Mouse (Mus musculus) neural tube, embryonic 11.5 days (tissue): ENCODE data around the gene Gm28035. TPM values are rescaled to one million over a fixed set of nuclear protein-coding genes. Genes with fewer than 3 reads are reported as not detected.

Experiments
- ATAC-seq: fragments of 200-750 bp; cut with Nextera tagmentation; 2 replicates; pipeline ENCODE4 v1.8.0; 2017; ENCODE audit warnings: moderate number of reproducible peaks, mild to moderate bottlenecking, moderate TSS enrichment, moderate library complexity; ENCODE audit not compliant: insufficient read depth, low FRiP score, low TSS enrichment
- DNase-seq: peaks from one replicate; pipeline ENCODE4 v3.0.0-alpha.2; 2015; ENCODE audit warnings: low spot score
- H3K27ac ChIP-seq: fragments of 300-500 bp; sonication (generic); 2 replicates; pipeline ENCODE4 v1.5.1; 2014; ENCODE audit warnings: low read depth, mild to moderate bottlenecking, low read length
- H3K27me3 ChIP-seq: fragments of 300-500 bp; sonication (generic); 2 replicates; pipeline ENCODE4 v1.6.1; 2014; ENCODE audit warnings: mild to moderate bottlenecking, low read length, mixed read lengths; ENCODE audit not compliant: control insufficient read depth, insufficient read depth
- H3K36me3 ChIP-seq: fragments of 300-500 bp; sonication (generic); 2 replicates; pipeline ENCODE4 v1.6.1; 2014; ENCODE audit warnings: mild to moderate bottlenecking, low read length, moderate library complexity, mixed read lengths; ENCODE audit not compliant: control insufficient read depth, insufficient read depth
- H3K4me1 ChIP-seq: fragments of 300-500 bp; sonication (generic); 2 replicates; pipeline ENCODE4 v1.6.1; 2014; ENCODE audit warnings: low read length, mixed read lengths; ENCODE audit not compliant: control insufficient read depth, insufficient read depth
- H3K4me2 ChIP-seq: fragments of 300-500 bp; sonication (generic); 2 replicates; pipeline ENCODE4 v1.6.1; 2014; ENCODE audit warnings: low read depth, mild to moderate bottlenecking, moderate library complexity
- H3K4me3 ChIP-seq: fragments of 300-500 bp; sonication (generic); 2 replicates; pipeline ENCODE4 v1.5.1; 2014; ENCODE audit warnings: low read depth, low read length
- H3K9ac ChIP-seq: fragments of 300-500 bp; sonication (generic); 2 replicates; pipeline ENCODE4 v1.6.1; 2014; ENCODE audit warnings: mild to moderate bottlenecking, low read length
- H3K9me3 ChIP-seq: fragments of 300-500 bp; sonication (generic); 2 replicates; pipeline ENCODE4 v1.6.1; 2016; ENCODE audit warnings: low read length; ENCODE audit not compliant: control insufficient read depth
- WGBS: fragments of 180-500 bp; shearing (Covaris S2); extraction: QIAGEN DNeasy Blood & Tissue Kit; methylation state at CpG from one replicate; pipeline ENCODE4 v1.1.7; 2014; 5-methylcytosine and 5-hydroxymethylcytosine counted together
- polyA plus RNA-seq: library from polyadenylated mRNA; unstranded; fragments of >200 nt; fragmentation: Nextera tagmentation; extraction: Ambion mirVana; gene quantifications from 2 replicates; pipeline ENCODE4 v1.2.1, GENCODE M21; 2014

The Gm28035 gene
- polyA plus RNA-seq, 1 experiment from 2014 or later, result 0.17 TPM

GRCm38 (mm10) chr2:30255631-30256395, 15.4 kb downstream of the Gm28035 start:
- Histone ChIP-seq H3K4me1 (no peaks in the 10 kb centered on the region), H3K4me2 (no peak overlapping the region), H3K9ac (no peak overlapping the region), H3K36me3 (peaks cover 28% of the 10 kb centered on the region), H3K9me3 (no peaks in the 10 kb centered on the region), H3K27ac (no peak overlapping the region), H3K27me3 (no peaks in the 10 kb centered on the region), H3K4me3 (no peak overlapping the region)
- ATAC-seq (no peak), DNase-seq (no peak)
- WGBS, result 96% methylated on average over 42 of the region's 42 CpGs

GRCm38 (mm10) chr2:30256616-30257350, 16.4 kb downstream of the Gm28035 start:
- no peak for ATAC-seq
- no peak for DNase-seq
- H3K4me2 ChIP-seq, result no peak overlapping the region
- WGBS, result 95% methylated on average over 30 of the region's 30 CpGs
- H3K4me1 ChIP-seq, result no peaks in the 10 kb centered on the region
- no peak overlapping the region for H3K27ac ChIP-seq
- H3K9ac ChIP-seq, result no peak overlapping the region
- no peaks in the 10 kb centered on the region for H3K27me3 ChIP-seq
- H3K36me3 ChIP-seq, result peaks cover 28% of the 10 kb centered on the region
- H3K4me3 ChIP-seq, result no peak overlapping the region
- H3K9me3 ChIP-seq, result no peaks in the 10 kb centered on the region

GRCm38 (mm10) chr2:30257699-30258460, 17.5 kb downstream of the Gm28035 start:
- peaks cover 30% of the 10 kb centered on the region for H3K36me3 ChIP-seq
- ATAC-seq (no peak), DNase-seq (no peak)
- 95% methylated on average over 7 of the region's 7 CpGs for WGBS
- no peaks in the 10 kb centered on the region for H3K9me3 ChIP-seq
- H3K4me3 ChIP-seq, result no peak overlapping the region
- H3K27ac ChIP-seq, result no peak overlapping the region
- H3K4me1 ChIP-seq, result no peaks in the 10 kb centered on the region
- no peaks in the 10 kb centered on the region for H3K27me3 ChIP-seq
- H3K9ac ChIP-seq, result no peak overlapping the region
- no peak overlapping the region for H3K4me2 ChIP-seq

GRCm38 (mm10) chr2:30258600-30258999, 18.2 kb downstream of the Gm28035 start:
- ATAC-seq (no peak), DNase-seq (no peak)
- WGBS, result 90% methylated on average over 4 of the region's 4 CpGs
- Histone ChIP-seq H3K9ac (no peak overlapping the region), H3K27ac (no peak overlapping the region), H3K4me3 (no peak overlapping the region), H3K36me3 (peaks cover 30% of the 10 kb centered on the region), H3K4me2 (no peak overlapping the region), H3K4me1 (no peaks in the 10 kb centered on the region), H3K9me3 (no peaks in the 10 kb centered on the region), H3K27me3 (no peaks in the 10 kb centered on the region)

GRCm38 (mm10) chr2:30259131-30260064, 19.0 kb downstream of the Gm28035 start:
- Histone ChIP-seq H3K36me3 (peaks cover 30% of the 10 kb centered on the region), H3K4me1 (no peaks in the 10 kb centered on the region), H3K9me3 (no peaks in the 10 kb centered on the region), H3K4me3 (no peak overlapping the region), H3K27ac (no peak overlapping the region), H3K9ac (no peak overlapping the region), H3K4me2 (no peak overlapping the region), H3K27me3 (no peaks in the 10 kb centered on the region)
- no peak for DNase-seq
- WGBS, result 89% methylated on average over 15 of the region's 15 CpGs
- ATAC-seq, result no peak

GRCm38 (mm10) chr2:30261064-30261736, 20.8 kb downstream of the Gm28035 start:
- Histone ChIP-seq H3K36me3 (peaks cover 19% of the 10 kb centered on the region), H3K4me3 (no peak overlapping the region), H3K9ac (no peak overlapping the region), H3K9me3 (no peaks in the 10 kb centered on the region), H3K27ac (no peak overlapping the region), H3K4me1 (no peaks in the 10 kb centered on the region), H3K4me2 (no peak overlapping the region), H3K27me3 (no peaks in the 10 kb centered on the region)
- ATAC-seq (no peak), DNase-seq (no peak)
- WGBS, result 87% methylated on average over 4 of the region's 4 CpGs

GRCm38 (mm10) chr2:30261921-30262839, 21.8 kb downstream of the Gm28035 start:
- H3K36me3 ChIP-seq, result peaks cover 10% of the 10 kb centered on the region
- H3K9ac ChIP-seq, result no peak overlapping the region
- H3K4me1 ChIP-seq, result no peaks in the 10 kb centered on the region
- H3K4me2 ChIP-seq, result no peak overlapping the region
- H3K27me3 ChIP-seq, result no peaks in the 10 kb centered on the region
- no peak overlapping the region for H3K27ac ChIP-seq
- DNase-seq (no peak), ATAC-seq (no peak)
- H3K9me3 ChIP-seq, result no peaks in the 10 kb centered on the region
- no peak overlapping the region for H3K4me3 ChIP-seq
- 93% methylated on average over 18 of the region's 18 CpGs for WGBS
